Mouse (Mus musculus) left cerebral cortex, postnatal 14 days (tissue): ENCODE measurements around the gene Pald1. TPM values are rescaled to one million over a fixed set of nuclear protein-coding genes. Genes with fewer than 3 reads are reported as not detected.
A peak's percentile ranks its signal among the peaks of the same experiment; 100 is the strongest.

Source experiments
- DNase-seq, 2 experiments: peaks; one replicate each; pipeline ENCODE4 v3.0.0; 2021 to 2022; ENCODE audit warnings: low spot score in 2 of 2, mixed read lengths in 1 of 2
- intact Hi-C: fragments of 180-260 bp; cut with DNase I; formaldehyde crosslinking; loops from one replicate; pipeline ENCODE4 v1.15.1; 2025
- total RNA-seq, 2 experiments: library from RNA; stranded (reverse); gene quantifications; 2 replicates each; pipeline ENCODE4 v1.2.3; 2021

The Pald1 gene
- total RNA-seq, 2 experiments from 2014 or later: 15.0 to 15.1 TPM

DNA sequence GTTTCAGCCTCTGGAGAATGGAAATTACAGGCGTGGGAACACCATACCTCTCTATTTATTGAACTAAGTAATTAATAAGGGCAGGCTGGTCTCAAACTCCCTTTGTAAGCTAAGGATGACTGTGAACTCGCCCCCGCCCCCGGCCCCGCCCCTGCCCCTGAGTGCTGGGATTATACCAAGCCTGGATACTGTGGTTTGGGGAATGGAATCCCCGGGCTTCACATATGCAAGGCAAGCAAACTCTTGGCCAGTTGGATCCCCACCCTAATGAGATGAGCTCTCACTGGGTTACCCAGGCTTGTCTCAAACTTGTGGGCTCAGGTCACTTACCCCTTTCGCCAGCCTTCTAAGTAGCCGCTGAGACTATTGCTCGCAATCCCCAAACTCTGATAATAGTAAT, 26.9 kb upstream of the Pald1 start:
- no peak for DNase-seq
- intact Hi-C loops: no loop called here

DNA sequence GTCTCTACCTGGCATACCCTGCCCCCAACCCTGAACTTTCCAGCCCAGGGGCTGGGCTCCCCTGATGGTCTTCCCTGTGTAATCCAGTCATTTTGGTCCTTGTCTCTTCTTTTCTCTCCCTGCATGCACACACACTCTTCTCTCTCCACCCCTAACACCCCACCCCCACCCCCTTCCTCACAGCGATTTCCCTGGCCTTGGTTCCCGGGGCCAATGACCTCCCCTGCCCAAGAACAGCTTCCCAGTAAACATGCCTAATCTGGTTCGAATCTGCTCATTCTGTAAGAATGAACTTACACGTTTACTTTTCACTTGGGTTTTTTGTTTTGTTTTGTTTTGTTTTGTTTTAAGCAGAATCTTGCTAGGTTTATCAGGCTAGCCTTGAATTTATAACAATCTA, 26.4 kb upstream of the Pald1 start:
- no peak for DNase-seq
- intact Hi-C loops: no loop called here

DNA sequence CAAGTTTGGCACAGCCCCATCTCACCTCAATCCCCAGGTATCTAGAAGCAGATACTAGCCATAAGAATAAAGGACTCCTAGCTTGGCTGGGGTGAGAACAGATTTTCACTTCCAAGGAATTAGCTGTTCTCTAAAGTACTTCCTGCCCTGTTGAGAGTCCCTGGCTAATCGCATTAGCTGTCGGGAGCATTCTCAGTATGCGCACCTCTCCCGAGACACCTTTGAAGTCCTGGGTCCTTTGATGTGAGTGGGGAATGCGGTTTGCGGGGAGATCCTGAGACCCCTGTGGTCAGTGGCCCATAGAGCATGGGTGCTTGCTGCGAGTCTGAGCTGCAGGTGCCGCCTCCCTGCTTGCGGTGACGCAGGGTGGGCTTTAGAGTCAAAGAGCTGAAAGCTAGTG, 22.6 kb upstream of the Pald1 start:
- no peak for DNase-seq
- intact Hi-C loops: no loop called here

DNA sequence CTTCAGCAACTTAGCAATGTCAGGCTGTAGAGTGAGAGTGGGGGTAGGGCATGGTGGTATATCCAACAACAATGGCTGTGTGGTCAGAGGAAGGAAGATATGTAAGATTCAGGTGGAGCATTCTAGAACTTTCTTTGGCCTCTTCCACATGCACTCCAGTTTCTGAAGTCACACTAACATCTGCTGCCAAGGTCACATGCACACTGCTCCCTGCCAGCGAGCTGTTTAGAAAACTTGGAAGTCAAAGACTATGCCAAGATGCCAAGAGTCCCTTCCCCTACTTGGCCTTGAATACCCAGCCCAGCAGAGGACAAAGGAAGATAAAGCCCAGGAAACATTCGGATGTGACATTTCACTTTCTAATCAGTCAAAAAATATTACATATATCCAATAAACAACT, 19.6 kb upstream of the Pald1 start:
- intact Hi-C loops: loop anchor here (5.0 kb wide), 1 partner anchor 206 kb away; no protein-coding TSS in a partner anchor
- no peak for DNase-seq

DNA sequence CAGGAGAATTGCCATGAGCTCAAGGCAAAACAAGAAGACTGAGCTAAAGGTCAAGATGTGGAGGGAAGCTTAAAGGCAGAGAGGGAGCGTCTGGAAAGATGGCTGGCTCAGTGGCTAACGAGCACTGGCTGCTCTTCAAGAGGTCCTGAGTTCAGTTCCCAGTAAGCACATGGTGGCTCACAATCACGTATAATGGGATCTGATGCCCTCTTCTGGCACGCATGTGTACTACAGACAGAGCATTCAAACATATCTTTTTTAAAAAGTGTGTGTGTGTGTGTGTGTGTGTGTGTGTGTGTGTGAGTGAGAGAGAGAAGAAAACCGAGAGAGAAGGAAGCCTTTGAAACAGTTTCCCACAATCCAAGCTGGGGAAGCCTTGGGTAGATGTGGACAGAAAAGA, 19.1 kb upstream of the Pald1 start:
- no peak for DNase-seq
- intact Hi-C loops: loop anchor here (5.0 kb wide), 1 partner anchor 205 kb away; no protein-coding TSS in a partner anchor

DNA sequence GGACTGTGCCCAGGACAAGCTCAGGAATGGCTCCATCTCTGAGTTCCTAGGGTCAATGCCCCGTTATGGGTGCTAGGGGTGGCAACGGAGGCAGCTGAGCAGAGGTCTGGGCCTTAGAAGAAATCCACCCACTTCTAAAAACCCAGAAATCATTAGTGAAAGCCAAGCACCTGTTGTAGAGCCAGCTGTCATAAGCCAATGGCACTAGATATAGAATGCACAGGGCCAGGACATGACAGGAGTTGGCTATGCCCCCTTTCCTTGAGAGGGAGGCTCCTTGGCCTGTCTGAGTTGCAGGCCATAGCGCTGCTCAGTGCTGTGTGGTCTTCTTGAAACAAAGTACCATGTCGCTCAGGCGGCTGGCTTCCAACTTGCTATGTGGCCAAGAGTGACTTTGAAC, 17.1 kb upstream of the Pald1 start:
- no peak for DNase-seq
- intact Hi-C loops: loop anchor here (5.0 kb wide), 1 partner anchor 203 kb away; no protein-coding TSS in a partner anchor

DNA sequence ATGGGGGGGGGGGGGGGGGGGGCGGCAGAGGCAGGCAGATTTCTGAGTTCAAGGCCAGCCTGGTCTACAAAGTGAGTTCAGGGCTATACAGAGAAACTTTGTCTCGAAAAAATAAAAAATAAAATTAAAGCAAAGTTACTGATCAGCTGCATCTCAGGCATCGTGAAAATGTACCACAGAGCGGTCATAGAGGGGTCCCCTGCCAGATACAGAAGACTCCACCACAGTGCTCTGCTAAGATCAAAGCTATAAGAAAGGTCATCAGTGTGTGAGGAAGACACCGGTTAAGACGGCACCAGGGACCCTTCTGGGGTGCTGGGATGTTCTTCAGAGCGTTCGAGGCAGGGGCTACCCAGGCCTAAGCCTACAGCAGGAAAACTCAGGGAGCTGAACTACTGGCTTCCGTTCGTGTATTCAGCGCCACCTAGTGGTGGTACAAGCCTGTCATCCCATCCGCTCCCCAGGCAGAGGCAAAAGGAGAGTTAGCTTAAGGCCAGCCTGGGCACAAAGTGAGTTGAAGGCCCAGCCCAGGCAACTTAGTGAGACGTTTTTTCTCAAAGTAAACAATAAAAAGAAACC, 15.9 kb upstream of the Pald1 start:
- intact Hi-C loops: loop anchor here (2.0 kb wide), 1 partner anchor 58 kb away; no protein-coding TSS in a partner anchor

DNA sequence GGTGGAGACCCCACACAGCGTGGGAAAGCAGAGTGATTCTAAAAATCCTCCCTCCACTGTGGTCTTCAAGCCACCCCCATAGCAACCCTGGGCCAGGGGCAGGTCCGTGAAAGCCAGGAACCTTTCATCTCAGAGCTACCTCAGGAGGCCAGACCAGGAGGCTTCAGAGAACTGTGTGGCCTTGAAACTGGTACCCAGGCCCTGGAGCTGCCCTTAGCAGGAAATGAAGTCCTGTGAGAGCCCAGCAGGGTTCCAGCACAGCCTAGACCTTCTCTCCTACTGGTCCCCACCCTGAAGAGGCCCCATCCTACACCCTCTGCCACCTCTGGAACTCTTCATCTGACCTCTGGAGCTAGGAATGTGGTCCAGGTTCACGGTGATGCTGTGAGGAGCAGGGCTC, 14.8 kb upstream of the Pald1 start:
- intact Hi-C loops: loop anchor here (2.0 kb wide), 1 partner anchor 57 kb away; no protein-coding TSS in a partner anchor
- DNase-seq: no peak

More for the DNA sequence above, 15.9 kb upstream of the Pald1 start:
- DNase-seq: peak; percentile 77 to 81

DNA sequence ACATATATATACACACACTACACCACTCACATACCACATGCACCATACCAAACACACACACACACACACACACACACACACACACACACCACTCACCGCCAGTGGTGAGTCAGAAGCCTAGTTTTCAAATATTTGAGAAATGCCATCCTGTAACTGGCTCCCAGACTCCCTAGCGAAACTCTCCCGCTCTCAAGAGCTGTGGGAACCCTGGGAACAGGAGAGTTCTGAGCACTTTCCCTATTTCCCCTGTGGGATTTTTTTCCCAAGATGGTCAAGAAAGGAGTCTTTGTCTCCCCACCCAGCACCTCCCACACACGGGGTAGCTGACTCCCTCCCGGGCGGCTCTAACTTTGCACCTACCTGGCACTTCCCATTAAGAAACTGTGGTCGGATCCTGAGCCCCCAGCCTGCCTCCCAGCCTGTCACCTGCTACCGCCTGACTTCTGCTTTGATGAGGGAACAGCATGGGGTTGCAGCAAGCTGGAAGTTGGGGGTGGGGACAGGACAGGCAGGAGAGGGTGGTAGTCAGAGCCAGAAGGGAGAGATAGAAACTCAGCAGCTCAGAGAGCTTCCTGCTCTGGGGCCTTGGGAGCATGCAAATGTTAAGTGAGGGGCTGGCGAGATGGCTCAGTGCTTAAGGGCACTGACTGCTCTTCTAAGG, 11.3 kb upstream of the Pald1 start:
- DNase-seq: peak in 1 of 2 experiments; percentile 73
- intact Hi-C loops: no loop called here

DNA sequence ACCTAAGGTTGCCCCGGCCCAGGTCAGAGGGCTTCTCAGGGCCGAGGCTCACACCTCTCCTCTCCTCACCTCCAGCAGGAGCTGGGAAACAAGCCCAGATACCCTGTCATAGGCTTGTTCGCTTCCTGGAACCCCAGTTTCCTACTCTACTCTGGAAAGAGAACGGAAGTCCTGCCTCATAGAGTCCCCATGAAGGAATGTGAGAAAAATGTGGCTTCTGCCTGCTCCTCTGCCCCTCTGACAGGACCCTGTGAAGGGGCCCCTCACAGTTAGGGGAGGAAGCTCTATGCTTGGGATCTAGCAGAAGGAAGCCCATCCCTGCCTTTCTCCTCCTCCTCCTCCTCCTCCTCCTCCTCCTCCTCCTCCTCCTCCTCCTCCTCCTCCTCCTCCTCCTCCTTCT, 9.3 kb upstream of the Pald1 start:
- DNase-seq: no peak
- intact Hi-C loops: no loop called here

DNA sequence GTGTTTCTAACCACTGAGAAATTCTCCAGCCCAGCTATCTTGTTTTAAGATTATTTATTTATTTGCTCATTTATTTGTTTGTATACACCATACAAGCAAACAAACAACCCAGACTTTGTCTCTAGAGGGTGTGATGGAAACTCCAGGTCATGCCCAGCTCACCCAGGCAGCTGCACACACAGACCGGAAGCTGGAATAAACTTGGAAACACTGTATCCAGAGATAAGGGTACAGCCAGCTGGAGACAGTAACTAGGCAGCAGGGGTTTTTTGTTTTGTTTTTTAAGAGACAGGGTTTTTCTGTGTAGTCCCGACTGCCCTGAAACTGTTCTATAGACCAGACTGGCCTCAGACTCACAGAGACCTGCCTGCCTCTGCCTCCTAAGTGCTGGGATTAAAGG, 6.8 kb upstream of the Pald1 start:
- intact Hi-C loops: no loop called here
- DNase-seq: no peak

DNA sequence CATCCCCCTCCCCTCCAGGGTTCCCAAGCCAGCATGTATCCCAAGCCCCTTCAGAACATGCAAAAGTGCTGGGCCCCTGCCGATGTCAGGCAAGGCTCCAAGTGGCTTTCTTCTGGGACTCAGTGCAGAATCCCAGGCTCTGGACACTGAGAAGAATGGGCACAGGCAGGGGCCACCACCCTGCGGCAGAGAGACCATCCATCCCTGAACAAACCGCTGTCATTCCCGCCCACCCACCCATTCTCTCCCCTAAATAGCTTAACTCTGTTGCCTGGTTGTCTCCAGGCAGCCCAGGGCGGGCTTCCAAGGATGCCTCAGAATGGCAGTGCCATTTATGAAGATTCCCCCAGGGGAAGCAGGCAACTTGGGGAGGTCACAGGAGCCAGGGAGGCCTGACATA, 5.7 kb upstream of the Pald1 start:
- intact Hi-C loops: no loop called here
- DNase-seq: no peak

DNA sequence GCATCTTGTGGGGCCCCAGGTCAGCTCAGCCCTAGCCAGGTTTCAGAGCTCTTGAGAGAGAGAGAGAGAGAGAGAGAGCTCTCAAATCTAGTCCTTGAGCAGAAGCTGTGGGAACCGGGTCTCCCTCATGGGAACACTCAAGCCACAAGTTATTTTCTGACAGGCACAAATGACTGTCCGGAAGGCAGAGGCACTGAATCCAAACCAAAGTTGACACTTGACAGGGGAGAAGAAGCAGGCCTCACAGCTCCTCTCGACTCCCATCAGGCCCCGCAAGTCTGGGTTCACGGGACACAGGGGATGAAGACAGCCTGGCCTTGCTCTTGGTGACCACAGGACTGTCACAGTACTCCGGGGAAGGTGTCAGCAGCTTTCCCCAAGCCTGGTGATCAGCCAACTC, 3.0 kb upstream of the Pald1 start:
- no peak for DNase-seq
- intact Hi-C loops: no loop called here

DNA sequence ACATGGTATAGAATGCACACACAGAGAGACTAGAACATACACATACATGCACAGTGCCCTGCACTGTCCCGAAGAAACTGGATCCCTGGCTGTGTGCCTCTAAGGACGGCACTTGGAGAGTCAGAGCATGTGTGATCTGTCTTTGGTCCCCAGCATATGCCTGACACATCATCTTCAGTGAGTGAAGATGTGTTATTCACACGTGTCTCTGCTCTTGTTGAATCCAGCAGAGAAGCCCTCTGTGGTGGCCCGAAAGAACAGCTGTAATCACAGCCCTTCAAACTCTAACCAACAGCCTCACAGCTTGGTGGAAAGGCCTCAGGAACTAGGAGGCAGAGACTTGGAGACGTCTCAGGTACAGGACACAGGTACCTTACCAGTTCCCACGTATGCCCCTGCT, 1.8 kb upstream of the Pald1 start:
- intact Hi-C loops: no loop called here
- DNase-seq: no peak

DNA sequence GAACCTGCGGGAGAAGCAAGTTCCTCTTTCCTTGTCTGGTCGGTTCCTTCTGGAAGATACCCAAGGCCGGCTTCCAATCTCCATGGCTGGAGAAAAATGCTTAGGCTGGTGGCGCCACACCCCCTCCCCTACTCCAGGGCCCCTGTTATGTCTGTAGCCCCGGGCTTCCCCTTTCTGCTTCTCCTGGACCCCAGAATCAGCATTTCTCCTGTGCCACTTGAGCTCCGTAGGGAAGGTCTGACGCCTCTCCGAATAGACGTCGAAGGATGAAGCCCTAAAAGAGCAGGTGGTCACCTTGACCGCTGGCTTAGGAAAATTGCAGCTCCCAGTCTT, 351 bp upstream of the Pald1 start:
- peak in 1 of 2 experiments; percentile 44 for DNase-seq
- intact Hi-C loops: no loop called here

DNA sequence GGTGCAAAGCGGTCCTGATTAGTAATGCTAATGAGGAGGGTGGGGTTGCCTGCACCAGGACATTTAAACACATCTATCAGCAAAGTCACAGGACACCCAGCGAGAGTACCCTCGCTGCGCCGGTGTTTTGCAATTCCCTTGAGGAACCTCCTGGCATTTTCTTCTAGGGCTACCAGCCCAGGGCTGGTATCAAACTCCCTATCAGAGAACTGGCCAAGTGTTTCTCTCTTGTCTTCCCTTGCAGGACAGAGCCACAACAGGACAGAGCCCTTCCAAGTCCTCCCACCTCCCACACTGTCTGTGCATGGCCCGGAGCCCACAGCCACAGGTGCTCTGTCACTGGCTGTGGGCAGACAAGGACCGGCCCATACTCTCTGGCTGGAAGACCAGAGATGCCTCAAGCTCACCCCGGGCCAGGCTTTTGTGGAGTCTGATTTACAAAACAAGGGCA, 1.0 kb downstream of the Pald1 start:
- no peak for DNase-seq
- intact Hi-C loops: no loop called here

DNA sequence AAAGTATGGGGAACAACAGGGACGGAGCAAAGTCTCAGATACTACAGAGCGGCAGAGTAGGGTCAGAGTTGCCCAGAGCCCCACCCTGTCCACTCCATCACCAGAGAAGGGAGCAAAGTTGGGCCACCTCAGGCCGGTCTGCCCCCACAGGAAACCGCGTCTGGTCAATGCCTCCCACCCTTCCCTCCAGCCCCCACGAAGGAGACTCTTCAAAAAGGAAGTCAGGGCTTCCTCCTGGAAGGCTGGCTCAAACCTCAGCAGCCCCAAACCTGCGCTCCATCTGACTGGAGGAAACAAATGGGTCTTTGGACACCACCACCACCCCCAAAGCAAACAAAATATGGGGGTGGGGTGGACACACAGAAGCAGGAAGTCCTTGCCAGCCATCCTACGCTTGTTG, 1.5 kb downstream of the Pald1 start:
- no peak for DNase-seq
- intact Hi-C loops: no loop called here

DNA sequence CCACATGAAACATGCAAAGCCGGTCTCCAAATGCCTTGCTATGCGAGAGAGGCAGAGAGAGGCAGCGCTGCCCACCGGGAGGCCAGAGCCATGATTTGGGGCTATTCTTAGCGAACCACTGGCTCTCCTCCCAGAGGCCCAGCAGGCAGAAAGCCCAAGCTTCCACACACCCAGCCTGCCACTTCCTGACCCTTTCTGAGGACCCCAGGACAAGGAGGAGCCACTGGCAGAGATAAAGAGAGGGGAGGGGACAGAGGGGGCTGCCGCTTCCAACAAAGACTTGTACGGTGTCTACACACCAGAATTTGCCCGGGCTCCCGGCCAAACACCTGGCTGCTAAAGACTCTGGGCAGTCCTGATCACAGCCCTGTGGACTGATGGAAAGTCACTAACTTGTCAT, 3.1 kb downstream of the Pald1 start:
- intact Hi-C loops: no loop called here
- no peak for DNase-seq

DNA sequence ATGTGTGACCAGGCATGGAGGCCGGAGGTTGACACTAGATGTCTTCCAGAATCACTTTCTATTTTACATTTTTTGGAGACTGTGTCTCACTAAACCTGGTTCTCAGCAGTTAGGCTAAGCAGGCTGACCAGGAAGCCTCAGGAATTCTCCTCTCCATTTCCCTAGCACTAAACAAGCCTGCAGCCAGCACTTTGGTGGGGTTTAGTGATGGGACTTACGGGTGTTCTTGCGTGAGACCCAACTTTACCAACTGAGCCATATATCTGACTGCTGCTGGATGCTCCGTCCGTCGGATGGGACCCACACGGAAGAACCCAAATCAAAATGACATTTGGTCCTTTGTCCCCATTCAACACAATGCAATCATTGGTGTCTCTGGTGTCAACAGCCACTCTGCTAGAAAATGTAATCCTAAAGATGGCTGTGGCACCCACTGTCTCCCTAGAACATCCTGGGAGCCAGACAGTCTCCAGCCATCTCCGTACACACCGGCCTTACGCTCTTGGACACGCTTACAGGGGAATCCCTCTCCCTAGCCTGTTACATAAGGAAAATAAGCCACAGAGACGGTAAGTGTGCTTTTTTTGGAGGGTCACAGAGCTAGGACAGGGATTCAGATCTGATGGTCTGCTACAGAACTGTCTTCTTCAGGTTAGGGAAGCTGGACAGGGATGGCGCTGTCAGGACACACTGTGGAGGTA, 3.8 kb downstream of the Pald1 start:
- no peak for DNase-seq
- intact Hi-C loops: no loop called here

DNA sequence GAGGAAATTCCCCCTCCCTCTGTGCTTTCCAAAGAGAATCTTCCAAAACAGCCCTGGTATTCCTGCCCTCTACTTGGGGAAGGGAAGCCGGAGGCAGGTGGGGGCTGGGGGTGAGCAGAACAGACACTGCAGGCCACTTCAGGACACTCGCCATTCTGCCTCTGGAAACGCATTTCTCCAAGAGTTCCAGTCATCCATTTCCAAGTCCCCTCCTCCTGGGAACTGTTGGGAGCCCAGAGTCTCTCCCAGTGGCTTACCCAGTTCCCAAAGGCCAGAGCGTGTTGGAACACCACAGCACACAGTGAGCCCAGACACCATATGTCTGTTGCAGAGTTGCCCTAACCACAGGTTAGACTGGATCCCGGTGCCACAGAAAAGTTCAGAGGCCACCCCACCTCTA, 4.6 kb downstream of the Pald1 start:
- DNase-seq: no peak
- intact Hi-C loops: no loop called here

DNA sequence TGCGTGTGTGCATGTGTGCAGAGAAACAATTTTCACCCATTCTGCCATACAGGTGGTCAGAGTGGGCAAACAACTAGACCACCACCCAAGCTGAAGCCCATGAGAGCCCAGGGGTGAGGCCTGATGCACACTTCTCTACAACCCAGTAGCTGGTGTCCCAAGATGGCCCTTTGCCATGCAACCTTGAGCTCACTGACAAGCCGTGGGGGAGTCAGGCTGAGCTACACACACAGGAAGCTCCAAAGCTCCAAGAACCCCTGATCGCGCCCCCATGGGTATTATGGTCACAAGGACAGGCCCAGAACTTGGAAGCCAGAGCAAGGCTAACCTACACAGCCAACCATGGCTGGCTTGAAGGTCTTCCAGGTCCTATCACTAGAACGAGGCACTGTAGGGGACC, 5.3 kb downstream of the Pald1 start:
- intact Hi-C loops: no loop called here
- DNase-seq: no peak
